Mouse (Mus musculus) stomach, postnatal 0 days (tissue): ENCODE measurements at regions not wholly inside any gene's neighbourhood (a gene's known extent, or its start where the extent isn't known, plus 50 kb on each side); places are given as distances from the start of the nearest gene placed in this dataset.

Source experiments
- CTCF ChIP-seq: IDR thresholded peaks from 2 replicates; pipeline ENCODE4 v1.5.1; 2016; ENCODE audit warnings: antibody characterized with exemption, low read depth, mild to moderate bottlenecking, moderate library complexity
- EP300 ChIP-seq: optimal IDR thresholded peaks from 2 replicates; pipeline ENCODE3; 2016; ENCODE audit warnings: antibody characterized with exemption

- TF ChIP-seq CTCF (no peak), EP300 (no peak)
Observed at GRCm38 (mm10) chr19:21068381-21068780, 114.4 kb upstream of the Tmc1 start.
